Mouse (Mus musculus): ENCODE results near the gene Tns1. TPM values are rescaled to one million over a fixed set of nuclear protein-coding genes. Genes with fewer than 3 reads are reported as not detected.

Tns1 gene
- total RNA-seq, 2 experiments from 2014 or later: 25.3 to 62.1 TPM

- peak; percentile 74 for ATAC-seq (replicated peaks; ENCODE audit: low FRiP score, low TSS enrichment, poor library complexity, severe bottlenecking)
Measured at GRCm38 (mm10) chr1:74124991-74125552, 823 bp upstream of the Tns1 start, which contains the start of gene Rufy4. Gene Rufy4, plus strand, starts transcription at chr1:74125541.

DNA sequence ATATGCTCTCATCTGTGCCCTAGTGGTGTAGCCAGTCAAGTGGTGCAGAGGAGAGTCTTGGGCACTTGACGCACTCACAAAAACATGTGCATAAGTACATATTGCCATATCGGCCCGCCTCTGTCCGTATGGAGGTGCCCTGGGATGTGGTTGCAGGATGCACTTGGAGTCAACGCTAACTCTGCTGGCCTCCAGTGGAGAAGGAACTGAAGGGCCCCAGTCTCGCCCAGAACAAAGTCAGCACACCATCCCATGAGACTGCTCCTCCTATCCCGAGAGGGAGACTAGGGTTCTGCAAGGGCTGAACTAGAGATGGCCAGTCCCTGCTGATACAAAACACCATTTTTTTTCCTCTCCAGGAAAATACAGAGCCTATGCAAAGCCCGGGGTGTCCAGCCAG is 1.0 kb downstream of the Tns1 start:
- no peak for ATAC-seq (replicated peaks; ENCODE audit: low FRiP score, low TSS enrichment, poor library complexity, severe bottlenecking)

GRCm38 (mm10) chr1:74121821-74122576 is 2.2 kb downstream of the Tns1 start:
- peak; percentile 31; the same call in 1 of the 2 replicates for ATAC-seq (replicated peaks; ENCODE audit: low FRiP score, low TSS enrichment, poor library complexity, severe bottlenecking)

- ATAC-seq (replicated peaks; ENCODE audit: low FRiP score, low TSS enrichment, poor library complexity, severe bottlenecking): no peak
Measured at GRCm38 (mm10) chr1:74121138-74121537, 3.1 kb downstream of the Tns1 start.

DNA sequence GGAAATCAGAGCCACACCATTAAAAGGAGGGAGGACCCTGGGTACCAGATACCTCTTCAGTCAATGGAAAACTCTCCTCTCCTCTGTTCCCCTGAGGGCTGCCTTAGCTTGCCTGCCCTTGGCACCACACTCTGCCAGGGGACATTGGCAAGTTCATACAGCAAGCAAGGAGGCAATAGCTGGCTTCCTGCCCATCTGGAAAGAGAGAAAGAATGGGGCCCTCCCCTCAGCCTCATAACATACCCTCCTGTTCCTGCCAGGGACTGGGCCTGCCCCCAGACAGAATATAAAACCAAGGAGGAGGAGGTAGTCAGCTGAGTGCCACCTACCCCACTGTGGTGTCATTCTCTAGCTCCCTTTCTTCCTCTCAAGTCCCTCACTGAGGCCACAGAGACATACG is 5.1 kb downstream of the Tns1 start:
- ATAC-seq (replicated peaks; ENCODE audit: low FRiP score, low TSS enrichment, poor library complexity, severe bottlenecking): no peak

DNA sequence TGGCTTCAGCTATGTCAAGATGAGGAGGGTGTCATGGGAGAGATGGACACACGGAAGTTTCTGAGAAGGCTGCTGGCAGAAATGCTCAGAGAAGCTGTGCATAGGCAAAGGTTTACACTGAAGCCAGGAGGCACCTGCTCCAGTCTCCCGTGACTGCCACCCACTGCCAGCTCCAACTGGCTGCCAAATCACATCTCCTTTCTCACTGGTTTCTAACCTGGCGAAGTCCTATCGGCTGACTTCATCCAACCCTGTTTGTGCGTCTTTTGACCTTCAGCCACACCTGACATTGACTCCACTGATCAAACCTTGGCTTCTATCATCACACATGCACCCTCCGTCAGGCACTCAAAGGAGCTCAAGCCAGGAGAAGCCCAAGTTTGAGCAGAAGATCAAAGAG is 6.4 kb downstream of the Tns1 start:
- no peak for ATAC-seq (replicated peaks; ENCODE audit: low FRiP score, low TSS enrichment, poor library complexity, severe bottlenecking)

DNA sequence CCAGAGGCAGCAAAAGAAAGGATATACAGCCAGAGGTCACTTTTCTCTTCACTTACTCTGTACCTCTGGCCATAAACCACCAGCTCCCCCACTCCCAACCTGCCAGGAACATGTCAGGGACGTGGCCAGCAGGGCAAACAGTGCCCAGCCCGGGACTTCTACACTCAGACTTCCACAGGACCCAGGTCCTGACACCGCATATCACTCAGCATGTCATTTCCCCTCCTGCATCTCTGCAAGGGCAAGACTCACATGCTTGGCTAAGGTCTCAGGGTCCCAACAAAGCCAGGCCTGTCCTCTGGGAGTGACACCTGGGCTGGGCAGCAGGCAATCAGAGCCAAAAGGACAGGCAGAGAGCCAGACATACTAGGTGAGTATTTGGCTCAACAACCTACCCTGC is 11.2 kb downstream of the Tns1 start:
- no peak for ATAC-seq (replicated peaks; ENCODE audit: low FRiP score, low TSS enrichment, poor library complexity, severe bottlenecking)

DNA sequence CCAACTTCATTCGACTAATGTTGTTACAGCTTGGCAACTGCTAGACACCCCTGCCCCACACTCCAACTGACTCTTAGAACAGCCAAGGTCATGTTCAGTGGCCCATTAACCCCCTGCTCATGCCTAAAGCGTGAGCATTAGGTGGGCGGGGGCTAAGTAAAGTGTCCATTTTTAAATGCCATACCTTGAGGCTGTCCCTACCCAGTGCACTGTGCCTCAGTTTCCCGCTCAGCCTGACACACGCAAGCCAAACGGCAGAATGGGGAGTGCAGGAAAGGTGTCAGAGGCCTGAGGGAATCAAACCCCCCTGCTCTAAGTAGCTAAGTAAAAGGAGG is 12.6 kb downstream of the Tns1 start:
- no peak for ATAC-seq (replicated peaks; ENCODE audit: low FRiP score, low TSS enrichment, poor library complexity, severe bottlenecking)

- no peak for ATAC-seq (replicated peaks; ENCODE audit: low FRiP score, low TSS enrichment, poor library complexity, severe bottlenecking)
Measured at GRCm38 (mm10) chr1:74110932-74111695, 13.1 kb downstream of the Tns1 start.

DNA sequence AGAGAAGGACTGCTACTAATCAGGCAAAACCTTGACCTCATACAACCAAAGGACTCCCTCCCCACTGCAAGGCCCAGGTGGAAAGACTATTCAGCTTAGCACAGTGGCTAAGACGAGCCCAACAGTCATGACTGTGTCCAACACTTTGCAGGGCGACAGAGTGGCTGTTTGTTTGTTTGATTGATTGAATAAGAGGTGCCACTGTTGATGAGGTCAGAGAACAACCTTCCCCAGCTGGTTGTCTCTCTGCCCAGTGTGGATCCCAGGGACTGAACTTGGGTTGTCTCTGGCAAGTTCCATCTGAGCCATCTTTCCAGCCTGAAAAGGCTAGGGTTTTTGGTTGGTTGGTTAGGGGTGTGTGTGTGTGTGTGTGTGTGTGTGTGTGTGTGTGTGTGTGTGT is 14.6 kb downstream of the Tns1 start:
- ATAC-seq (replicated peaks; ENCODE audit: low FRiP score, low TSS enrichment, poor library complexity, severe bottlenecking): no peak

- ATAC-seq (replicated peaks; ENCODE audit: low FRiP score, low TSS enrichment, poor library complexity, severe bottlenecking): no peak
Measured at GRCm38 (mm10) chr1:74107931-74108618, 16.2 kb downstream of the Tns1 start.

GRCm38 (mm10) chr1:74106214-74106613 is 18.0 kb downstream of the Tns1 start:
- ATAC-seq (replicated peaks; ENCODE audit: low FRiP score, low TSS enrichment, poor library complexity, severe bottlenecking): no peak

DNA sequence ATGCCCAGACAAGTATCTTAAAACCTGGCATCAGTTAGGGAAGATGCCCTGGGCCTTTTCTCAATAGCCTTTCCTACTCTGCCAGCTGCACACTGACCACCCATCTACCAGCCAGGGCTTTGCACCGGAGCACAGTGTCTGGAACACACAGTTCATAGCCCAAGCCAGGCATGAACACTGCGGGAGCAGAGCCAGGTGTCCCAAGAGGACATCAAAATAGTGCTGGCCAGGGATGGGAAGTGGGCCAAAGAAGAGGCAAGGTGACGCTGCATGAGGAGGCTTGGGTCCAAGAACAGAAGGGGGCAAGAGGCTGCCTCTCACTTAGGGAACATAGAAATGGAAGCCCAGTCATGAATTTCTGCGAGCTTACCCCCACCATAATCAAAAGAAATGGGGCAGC is 18.6 kb downstream of the Tns1 start:
- no peak for ATAC-seq (replicated peaks; ENCODE audit: low FRiP score, low TSS enrichment, poor library complexity, severe bottlenecking)

DNA sequence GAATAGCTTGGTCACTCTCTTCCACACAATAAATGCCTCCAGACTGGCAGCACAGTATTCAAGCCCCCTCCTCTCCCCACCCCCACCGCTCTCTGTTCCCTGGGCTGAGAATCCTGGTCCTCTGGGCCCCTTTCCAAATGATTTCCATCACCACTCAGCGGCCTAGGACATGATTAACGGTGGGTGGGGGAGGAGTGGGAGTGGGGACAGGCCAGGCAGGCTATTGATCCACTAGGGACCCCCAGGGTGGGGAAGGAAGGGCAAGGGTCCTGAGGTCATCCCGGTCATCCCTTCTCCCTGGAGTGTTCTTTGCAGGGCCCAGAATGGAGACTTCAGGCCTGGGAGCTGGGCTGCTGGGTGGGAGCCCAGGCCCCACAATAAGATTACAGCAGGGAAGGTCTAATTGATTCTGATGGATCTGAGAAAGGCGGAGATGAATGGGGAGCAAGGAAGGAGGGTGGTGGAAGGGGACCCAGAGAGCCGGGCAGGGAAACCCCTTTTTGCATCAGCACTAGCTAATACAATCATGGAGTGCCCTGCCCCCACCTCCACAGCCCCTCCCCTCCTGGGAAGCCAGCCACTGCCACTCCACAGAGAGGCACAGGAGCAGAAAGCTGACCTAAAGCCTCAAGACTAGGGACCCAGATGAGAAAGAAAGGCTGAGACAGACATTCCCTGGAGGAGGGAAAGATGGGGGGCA is 20.4 kb downstream of the Tns1 start:
- ATAC-seq (replicated peaks; ENCODE audit: low FRiP score, low TSS enrichment, poor library complexity, severe bottlenecking): no peak

DNA sequence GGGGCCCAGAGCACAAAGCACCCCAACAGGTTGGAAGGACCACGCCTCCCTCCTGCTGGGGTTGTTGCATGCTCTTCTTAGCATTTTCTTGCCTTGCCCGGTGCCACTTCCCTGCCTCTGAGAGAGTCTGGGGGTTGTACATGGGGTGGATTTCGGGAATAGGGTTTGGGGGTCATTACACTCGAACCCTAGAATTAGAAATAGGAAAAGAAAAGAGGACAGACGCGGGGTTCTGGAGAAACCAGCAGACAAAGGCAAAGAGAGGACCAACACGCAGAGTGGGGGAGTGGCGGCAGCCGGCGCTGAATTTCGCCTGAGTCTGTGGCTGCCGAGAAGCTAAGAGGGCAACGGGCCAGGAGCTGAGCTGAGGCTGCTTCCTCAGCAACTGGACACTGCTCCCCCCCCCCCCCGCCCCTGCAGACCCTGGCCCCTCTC is 25.2 kb downstream of the Tns1 start:
- ATAC-seq (replicated peaks; ENCODE audit: low FRiP score, low TSS enrichment, poor library complexity, severe bottlenecking): no peak

- ATAC-seq (replicated peaks; ENCODE audit: low FRiP score, low TSS enrichment, poor library complexity, severe bottlenecking): peak; percentile 42
Measured at GRCm38 (mm10) chr1:74098004-74099000, 25.9 kb downstream of the Tns1 start.

GRCm38 (mm10) chr1:74095728-74096127 is 28.5 kb downstream of the Tns1 start:
- no peak for ATAC-seq (replicated peaks; ENCODE audit: low FRiP score, low TSS enrichment, poor library complexity, severe bottlenecking)

GRCm38 (mm10) chr1:74095296-74095695 is 29.0 kb downstream of the Tns1 start:
- no peak for ATAC-seq (replicated peaks; ENCODE audit: low FRiP score, low TSS enrichment, poor library complexity, severe bottlenecking)
